Mouse (Mus musculus) CD8-positive naive resting alpha-beta T cell, adult 2 months (primary cell): ENCODE measurements around the gene Ctnnbip1.

Experiments used
- DNase-seq, 2 experiments: peaks; one replicate each; pipeline ENCODE4 v3.0.0; 2022; ENCODE audit warnings: low read depth in 2 of 2, low spot score in 2 of 2

The Ctnnbip1 gene

GRCm38 (mm10) chr4:149586044-149586782, 68.2 kb downstream of the Ctnnbip1 start, which contains the start of gene Clstn1:
Clstn1 (plus strand) TSS chr4:149586468.
- peak in 1 of 2 experiments; percentile 7 for DNase-seq

GRCm38 (mm10) chr4:149586783-149587595, 69.0 kb downstream of the Ctnnbip1 start:
- no peak for DNase-seq

GRCm38 (mm10) chr4:149587596-149588168, 69.6 kb downstream of the Ctnnbip1 start:
- no peak for DNase-seq

GRCm38 (mm10) chr4:149590200-149590599, 72.2 kb downstream of the Ctnnbip1 start:
- DNase-seq = no peak

GRCm38 (mm10) chr4:149591486-149591885, 73.5 kb downstream of the Ctnnbip1 start:
- DNase-seq = no peak

- DNase-seq = no peak
Measured at GRCm38 (mm10) chr4:149594913-149595581, 77.0 kb downstream of the Ctnnbip1 start.

- DNase-seq = no peak
Measured at GRCm38 (mm10) chr4:149597641-149598208, 79.7 kb downstream of the Ctnnbip1 start.

GRCm38 (mm10) chr4:149599549-149599948, 81.5 kb downstream of the Ctnnbip1 start:
- DNase-seq = no peak

GRCm38 (mm10) chr4:149600130-149600529, 82.1 kb downstream of the Ctnnbip1 start:
- no peak for DNase-seq

GRCm38 (mm10) chr4:149601484-149601883, 83.4 kb downstream of the Ctnnbip1 start:
- no peak for DNase-seq

- DNase-seq = no peak
Measured at GRCm38 (mm10) chr4:149602236-149602635, 84.2 kb downstream of the Ctnnbip1 start.

- DNase-seq = no peak
Measured at GRCm38 (mm10) chr4:149603860-149604259, 85.8 kb downstream of the Ctnnbip1 start.

- no peak for DNase-seq
Measured at GRCm38 (mm10) chr4:149604518-149604917, 86.5 kb downstream of the Ctnnbip1 start.

- no peak for DNase-seq
Measured at GRCm38 (mm10) chr4:149606056-149606455, 88.0 kb downstream of the Ctnnbip1 start.

- DNase-seq = no peak
Measured at GRCm38 (mm10) chr4:149606766-149607358, 88.8 kb downstream of the Ctnnbip1 start.

GRCm38 (mm10) chr4:149607591-149608308, 89.7 kb downstream of the Ctnnbip1 start:
- DNase-seq = no peak

GRCm38 (mm10) chr4:149608309-149608638, 90.2 kb downstream of the Ctnnbip1 start:
- DNase-seq = no peak

- DNase-seq = no peak
Measured at GRCm38 (mm10) chr4:149609256-149610025, 91.4 kb downstream of the Ctnnbip1 start.

- DNase-seq = peak; percentile 40 to 68
Measured at GRCm38 (mm10) chr4:149611376-149612044, 93.5 kb downstream of the Ctnnbip1 start.
